Mouse (Mus musculus) heart, postnatal 0 days (tissue): ENCODE results near the gene Pi4k2b. TPM values are rescaled to one million over a fixed set of nuclear protein-coding genes. Genes with fewer than 3 reads are reported as not detected.
"Not testable (repeated sequence)": the region's sequence is repeated elsewhere in the genome, so short reads cannot be mapped to it uniquely, and the experiment has no call there.

Experiments
- ATAC-seq: fragments of 200-750 bp; cut with Nextera tagmentation; 2 replicates; pipeline ENCODE4 v1.8.0; 2017; ENCODE audit warnings: low read depth, moderate number of reproducible peaks, moderate library complexity; ENCODE audit not compliant: insufficient read depth
- DNase-seq: peaks from one replicate; pipeline ENCODE4 v3.0.0-alpha.2; 2016; ENCODE audit warnings: low spot score
- H3K27ac ChIP-seq: fragments of 300-500 bp; sonication (generic); 2 replicates; pipeline ENCODE4 v1.5.1; 2014; ENCODE audit warnings: low read depth, mild to moderate bottlenecking
- H3K27me3 ChIP-seq: fragments of 300-500 bp; sonication (generic); 2 replicates; pipeline ENCODE4 v1.6.1; 2014; ENCODE audit warnings: low read length, mixed read lengths; ENCODE audit not compliant: control insufficient read depth, insufficient read depth
- H3K36me3 ChIP-seq: fragments of 300-500 bp; sonication (generic); replicated peaks from 2 replicates; pipeline ENCODE4 v1.6.1; 2014; ENCODE audit warnings: low read length, mixed read lengths; ENCODE audit not compliant: control insufficient read depth, insufficient read depth
- H3K4me1 ChIP-seq: fragments of 300-500 bp; sonication (generic); 2 replicates; pipeline ENCODE4 v1.6.1; 2014; ENCODE audit warnings: antibody characterized with exemption; ENCODE audit not compliant: control insufficient read depth, insufficient read depth
- H3K4me2 ChIP-seq: fragments of 300-500 bp; sonication (generic); 2 replicates; pipeline ENCODE4 v1.6.1; 2014; ENCODE audit warnings: low read depth, mild to moderate bottlenecking, low read length, moderate library complexity
- H3K4me3 ChIP-seq: fragments of 300-500 bp; sonication (generic); 2 replicates; pipeline ENCODE4 v1.5.1; 2014; ENCODE audit warnings: low read depth, low read length
- H3K9ac ChIP-seq: fragments of 300-500 bp; sonication (generic); replicated peaks from 2 replicates; pipeline ENCODE4 v1.6.1; 2014; ENCODE audit warnings: low read depth, low read length, mixed read lengths
- H3K9me3 ChIP-seq: fragments of 300-500 bp; sonication (generic); replicated peaks from 2 replicates; pipeline ENCODE4 v1.6.1; 2016; ENCODE audit warnings: low read length; ENCODE audit not compliant: control insufficient read depth
- CTCF ChIP-seq: IDR thresholded peaks from 2 replicates; pipeline ENCODE4 v1.5.1; 2016; ENCODE audit warnings: antibody characterized with exemption, control low read depth, low read depth
- EP300 ChIP-seq: IDR thresholded peaks from 2 replicates; pipeline ENCODE4 v1.6.1; 2016; ENCODE audit warnings: antibody characterized with exemption, low read depth
- WGBS: fragments of 180-500 bp; shearing (Covaris S2); extraction: QIAGEN DNeasy Blood & Tissue Kit; methylation state at CpG from one replicate; pipeline ENCODE4 v1.1.7; 2014; 5-methylcytosine and 5-hydroxymethylcytosine counted together
- polyA plus RNA-seq: library from polyadenylated mRNA; unstranded; fragments of >200 nt; fragmentation: Nextera tagmentation; extraction: Ambion mirVana; gene quantifications from 2 replicates; pipeline ENCODE4 v1.2.1, GENCODE M21; 2015
- total RNA-seq: library from RNA; depleted of rRNA; stranded (reverse); fragments of >200 nt; gene quantifications from 2 replicates; pipeline ENCODE4 v1.2.3, GENCODE M21; 2014; ENCODE audit warnings: low replicate concordance

Pi4k2b gene
- total and polyA plus RNA-seq, 2 experiments from 2014 or later: 1.7 to 3.0 TPM

DNA sequence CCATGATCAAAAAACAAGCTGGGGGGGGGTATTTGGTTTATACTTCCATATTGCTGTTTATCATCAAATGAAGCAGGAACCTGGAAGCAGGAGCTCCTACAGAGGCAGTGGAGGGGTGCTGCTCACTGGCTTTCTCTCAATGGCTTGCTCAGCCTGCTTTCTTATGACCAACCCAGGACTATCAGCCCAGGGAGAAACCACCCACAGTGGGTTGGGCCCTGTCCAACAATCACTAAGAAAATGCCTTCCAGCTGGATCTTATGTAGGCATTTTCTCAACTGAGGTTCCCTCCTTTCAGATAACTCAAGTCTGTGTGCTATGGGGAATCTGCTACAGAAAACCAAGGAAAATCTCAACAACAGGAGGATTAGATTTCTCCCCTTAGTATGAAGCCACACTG is 12.8 kb downstream of the Pi4k2b start:
- no peak overlapping the region for H3K27ac ChIP-seq
- H3K27me3 ChIP-seq: no peaks in the 10 kb centered on the region
- no peak overlapping the region for H3K4me3 ChIP-seq
- no peak for TF ChIP-seq CTCF
- TF ChIP-seq EP300: no peak
- no peaks in the 10 kb centered on the region for H3K9me3 ChIP-seq
- no peaks in the 10 kb centered on the region for H3K4me1 ChIP-seq
- DNase-seq (no peak), ATAC-seq (no peak)
- H3K36me3 ChIP-seq: 0 out of 2 replicates have a peak, but pooled peaks cover 11% of the 10 kb centered on the region
- no peak overlapping the region for H3K4me2 ChIP-seq
- no peak overlapping the region for H3K9ac ChIP-seq

DNA sequence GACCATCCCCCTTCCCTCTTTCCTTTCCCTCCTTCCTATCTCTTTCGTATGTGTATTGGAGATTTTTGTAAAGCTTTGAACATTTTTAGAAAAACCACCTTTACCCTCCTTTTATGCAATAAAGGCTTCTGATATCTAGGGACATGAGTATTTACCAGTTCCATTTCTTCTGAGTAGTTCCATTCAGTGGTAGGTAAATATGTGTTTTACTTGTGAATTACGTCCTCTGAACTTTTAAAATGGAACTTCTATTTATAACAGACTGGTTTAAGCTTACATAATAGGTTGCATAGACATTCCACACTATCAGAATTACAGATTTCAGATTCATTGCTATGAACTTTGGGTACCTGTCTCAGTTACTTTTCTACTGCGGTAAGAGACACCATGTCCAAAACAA is 14.0 kb downstream of the Pi4k2b start:
- Histone ChIP-seq H3K27me3 (no peaks in the 10 kb centered on the region), H3K36me3 (0 out of 2 replicates have a peak, but pooled peaks cover 13% of the 10 kb centered on the region), H3K27ac (no peak overlapping the region), H3K9ac (no peak overlapping the region), H3K4me2 (no peak overlapping the region), H3K9me3 (no peaks in the 10 kb centered on the region), H3K4me3 (no peak overlapping the region), H3K4me1 (no peaks in the 10 kb centered on the region)
- TF ChIP-seq CTCF (no peak), EP300 (no peak)
- 93% methylated on average over 3 of the region's 3 CpGs for WGBS
- DNase-seq: no peak
- ATAC-seq: no peak

DNA sequence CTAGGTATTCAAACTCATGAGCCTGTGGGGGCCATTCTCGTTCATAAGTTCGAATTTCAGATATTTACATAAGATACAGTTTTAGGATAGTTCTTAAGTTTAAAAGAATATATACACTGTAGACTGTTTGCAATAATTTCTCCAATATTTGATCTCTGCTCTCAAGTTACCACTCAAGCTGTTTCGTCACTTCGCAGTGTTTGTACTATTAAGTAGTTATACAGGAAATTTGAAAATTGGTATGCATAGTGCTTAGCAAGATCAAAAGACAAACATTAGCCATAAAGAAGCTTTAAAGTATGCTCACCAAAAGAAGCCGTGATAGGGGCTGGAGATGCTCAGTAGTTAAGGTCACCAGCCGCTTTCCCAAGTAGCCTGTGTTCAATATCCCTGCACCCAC is 14.6 kb downstream of the Pi4k2b start:
- DNase-seq (no peak), ATAC-seq (no peak)
- H3K4me1 ChIP-seq: no peaks in the 10 kb centered on the region
- H3K27me3 ChIP-seq: no peaks in the 10 kb centered on the region
- H3K4me3 ChIP-seq: no peak overlapping the region
- H3K36me3 ChIP-seq: 0 out of 2 replicates have a peak, but pooled peaks cover 14% of the 10 kb centered on the region
- H3K4me2 ChIP-seq: no peak overlapping the region
- no peak overlapping the region for H3K9ac ChIP-seq
- TF ChIP-seq EP300 (no peak), CTCF (no peak)
- H3K27ac ChIP-seq: no peak overlapping the region
- WGBS: 90% methylated on average over 6 of the region's 6 CpGs
- H3K9me3 ChIP-seq: no peaks in the 10 kb centered on the region

DNA sequence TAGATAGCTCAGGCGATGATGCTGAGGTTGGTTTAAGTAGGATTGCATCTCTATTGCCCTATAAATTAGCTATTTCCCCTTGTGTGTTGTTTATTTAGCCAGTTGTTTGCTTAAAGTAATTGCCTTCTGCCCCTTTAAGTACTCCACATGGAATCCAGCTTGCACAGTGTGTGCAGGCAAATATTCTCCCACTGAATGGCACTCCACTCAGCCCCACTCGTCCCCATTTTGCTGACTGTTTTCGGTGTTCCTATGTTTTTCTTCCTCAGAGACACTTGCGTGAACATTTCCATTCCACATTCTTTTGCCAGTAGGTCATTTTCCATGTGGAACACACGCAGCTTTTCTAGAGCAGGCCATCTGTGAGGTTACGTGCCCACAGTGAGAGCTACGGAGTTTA is 21.2 kb downstream of the Pi4k2b start:
- no peak for TF ChIP-seq CTCF
- no peak for TF ChIP-seq EP300
- H3K27me3 ChIP-seq: no peaks in the 10 kb centered on the region
- H3K9ac ChIP-seq: no peak overlapping the region
- 75% methylated on average over 7 of the region's 7 CpGs for WGBS
- H3K36me3 ChIP-seq: peaks cover 31% of the 10 kb centered on the region
- no peak overlapping the region for H3K4me3 ChIP-seq
- no peaks in the 10 kb centered on the region for H3K4me1 ChIP-seq
- DNase-seq (no peak), ATAC-seq (no peak)
- H3K4me2 ChIP-seq: no peak overlapping the region
- no peak overlapping the region for H3K27ac ChIP-seq
- no peaks in the 10 kb centered on the region for H3K9me3 ChIP-seq

DNA sequence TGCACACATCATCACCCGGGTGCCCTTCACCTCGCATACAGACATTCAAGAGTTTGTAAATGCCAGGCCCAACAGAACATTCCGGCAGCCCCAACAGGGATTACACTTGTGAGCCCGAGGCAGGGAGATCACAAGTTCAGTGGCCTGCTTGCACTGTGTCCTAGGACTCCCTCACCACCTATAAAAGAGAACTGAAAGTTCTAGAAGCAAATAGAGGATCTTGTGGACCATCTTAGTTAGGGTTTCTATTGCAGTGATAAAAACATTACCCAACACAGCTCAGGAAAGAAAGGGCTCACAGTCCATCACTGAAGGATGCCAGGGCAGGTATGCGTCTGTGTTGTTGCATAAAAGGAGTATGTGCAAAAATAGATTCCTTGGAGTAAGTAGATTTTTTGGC is 32.9 kb downstream of the Pi4k2b start:
- no peaks in the 10 kb centered on the region for H3K9me3 ChIP-seq
- no peak for DNase-seq
- TF ChIP-seq EP300 (no peak), CTCF (no peak)
- WGBS: 75% methylated on average over 5 of the region's 5 CpGs
- H3K36me3 ChIP-seq: peaks cover 5% of the 10 kb centered on the region
- no peak overlapping the region for H3K27ac ChIP-seq
- no peaks in the 10 kb centered on the region for H3K4me1 ChIP-seq
- ATAC-seq: no peak
- no peaks in the 10 kb centered on the region for H3K27me3 ChIP-seq
- H3K4me2 ChIP-seq: no peak overlapping the region
- H3K4me3 ChIP-seq: no peak overlapping the region
- H3K9ac ChIP-seq: no peak overlapping the region

DNA sequence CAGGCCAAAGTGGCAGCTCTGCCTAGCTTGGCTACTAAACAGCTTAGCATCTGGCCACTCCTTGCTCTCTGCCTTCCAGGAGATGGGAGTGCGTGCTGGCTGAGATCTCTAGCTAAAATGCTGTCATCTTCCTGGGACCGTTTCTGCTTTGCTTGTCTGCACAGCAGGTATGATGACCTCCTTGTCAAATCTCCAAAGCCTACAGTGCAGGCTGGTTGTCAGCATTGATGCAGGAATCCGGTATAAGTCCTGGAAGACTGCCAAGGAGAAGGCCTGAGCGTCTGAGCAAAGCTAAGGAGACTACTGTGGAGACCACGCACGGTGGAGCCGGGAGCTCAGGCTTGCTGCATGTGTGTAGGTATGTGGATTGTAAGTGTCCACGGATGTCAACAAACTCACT is 33.9 kb downstream of the Pi4k2b start, which contains the start of gene Zcchc4:
TSS of gene Zcchc4 (plus strand) at position 173 of the 400 bp plus-strand sequence.
- no peak for DNase-seq
- H3K4me2 ChIP-seq: no peak within 1 kb of the TSS

DNA sequence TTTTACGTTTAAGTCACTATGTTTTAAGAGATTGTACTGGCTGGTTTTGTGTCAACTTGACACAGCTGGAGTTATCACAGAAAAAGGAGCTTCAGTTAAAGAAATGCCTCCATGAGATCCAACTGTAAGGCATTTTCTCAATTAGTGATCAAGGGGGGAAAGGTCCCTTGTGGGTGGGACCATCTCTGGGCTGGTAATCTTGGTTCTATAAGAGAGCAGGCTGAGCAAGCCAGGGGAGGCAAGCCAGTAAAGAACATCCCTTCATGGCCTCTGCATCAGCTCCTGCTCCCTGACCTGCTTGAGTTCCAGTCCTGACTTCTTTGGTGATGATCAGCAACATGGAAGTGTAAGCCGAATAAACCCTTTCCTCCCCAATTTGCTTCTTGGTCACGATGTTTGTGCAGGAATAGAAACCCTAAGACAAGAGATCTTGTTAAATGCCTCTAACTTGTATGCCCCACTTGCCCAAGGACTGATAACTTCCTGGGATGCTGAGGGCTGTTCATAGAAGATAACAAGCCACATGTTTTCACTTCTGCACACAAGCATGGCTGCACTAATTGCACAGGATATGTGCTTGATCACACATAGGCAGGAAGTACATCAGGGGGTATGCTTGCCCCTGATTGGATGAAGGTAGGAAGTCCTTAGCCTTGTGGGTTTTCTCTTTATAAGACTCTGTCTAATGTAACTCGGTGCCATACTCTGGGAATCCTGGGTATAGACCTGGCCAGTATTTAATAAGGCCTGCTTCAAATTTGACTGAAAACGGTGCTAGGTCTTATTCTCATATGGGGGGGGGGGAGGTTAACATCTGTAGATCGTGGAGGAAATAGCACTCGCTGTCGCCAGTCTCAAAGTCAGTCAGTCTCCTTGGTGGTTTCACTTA is 35.3 kb downstream of the Pi4k2b start:
- H3K36me3 ChIP-seq, ATAC-seq, H3K4me2 ChIP-seq, H3K9ac ChIP-seq, H3K27me3 ChIP-seq, H3K9me3 ChIP-seq, H3K4me1 ChIP-seq, DNase-seq, H3K27ac ChIP-seq, H3K4me3 ChIP-seq: not testable (repeated sequence)
- 74% methylated on average over 8 of the region's 8 CpGs for WGBS

More for the DNA sequence above, 33.9 kb downstream of the Pi4k2b start, which contains the start of gene Zcchc4:
- Histone ChIP-seq H3K4me1 (no peaks in the 10 kb centered on the region), H3K9ac (no peak within 1 kb of the TSS), H3K9me3 (no peaks in the 10 kb centered on the region), H3K27me3 (no peaks in the 10 kb centered on the region), H3K27ac (no peak within 1 kb of the TSS), H3K36me3 (no peaks in the 10 kb centered on the region; the same call in 1 of the 2 replicates), H3K4me3 (no peak within 1 kb of the TSS)
- 49% methylated on average over 8 of the region's 8 CpGs for WGBS
- no peak for ATAC-seq
- TF ChIP-seq EP300: no peak
